Mouse (Mus musculus): ENCODE data around the gene Enc1. TPM values are rescaled to one million over a fixed set of nuclear protein-coding genes. Genes with fewer than 3 reads are reported as not detected.

Gene Enc1
- polyA plus RNA-seq, 1 experiment from 2014 or later: 3.5 TPM

- H3K4me3 ChIP-seq (ENCODE audit: low read depth, low read length): peak within 1 kb of the TSS; percentile 65
- peak; percentile 61 for TF ChIP-seq CTCF (IDR thresholded peaks at IDR 0.05; ENCODE audit: low read depth)
- TF ChIP-seq EP300 (optimal IDR thresholded peaks at IDR 0.05): no peak
- no peaks in the 10 kb centered on the region for H3K27me3 ChIP-seq (ENCODE audit: control insufficient read depth, insufficient read depth, low read length)
- H3K36me3 ChIP-seq (ENCODE audit: control insufficient read depth, insufficient read depth, low read length): no peaks in the 10 kb centered on the region
- ATAC-seq (ENCODE audit: low FRiP score, low TSS enrichment): peak; percentile 92
- H3K4me1 ChIP-seq (replicated peaks; ENCODE audit: control insufficient read depth, insufficient read depth): no peaks in the 10 kb centered on the region
- peak; percentile 84 for DNase-seq (ENCODE audit: low spot score)
- no peaks in the 10 kb centered on the region for H3K9me3 ChIP-seq (ENCODE audit: control insufficient read depth, low read length)
- H3K27ac ChIP-seq (replicated peaks): peak within 1 kb of the TSS; percentile 71
- H3K9ac ChIP-seq (ENCODE audit: low read length): peak within 1 kb of the TSS; percentile 63
- peak within 1 kb of the TSS; percentile 88 for H3K4me2 ChIP-seq (replicated peaks; ENCODE audit: low read depth)
- under 1% methylated on average over 40 of the region's 45 CpGs for WGBS
These were observed 42.9 kb upstream of the Enc1 start, which contains the start of gene Hexb for GRCm38 (mm10) chr13:97197932-97198562. Hexb (minus strand) TSS chr13:97198357.

- no peaks in the 10 kb centered on the region for H3K9me3 ChIP-seq (ENCODE audit: control insufficient read depth, low read length)
- WGBS: 76% methylated on average over 2 of the region's 2 CpGs
These were observed 41.8 kb upstream of the Enc1 start for GRCm38 (mm10) chr13:97199123-97199522.

GRCm38 (mm10) chr13:97201076-97201475 is 39.8 kb upstream of the Enc1 start:
- H3K36me3 ChIP-seq (ENCODE audit: control insufficient read depth, insufficient read depth, low read length): no peaks in the 10 kb centered on the region
- H3K4me3 ChIP-seq (ENCODE audit: low read depth, low read length): no peak overlapping the region
- H3K4me2 ChIP-seq (replicated peaks; ENCODE audit: low read depth): no peak overlapping the region
- H3K9me3 ChIP-seq (ENCODE audit: control insufficient read depth, low read length): no peaks in the 10 kb centered on the region
- DNase-seq (ENCODE audit: low spot score) (no peak), ATAC-seq (ENCODE audit: low FRiP score, low TSS enrichment) (no peak)
- TF ChIP-seq EP300 (optimal IDR thresholded peaks at IDR 0.05) (no peak), CTCF (IDR thresholded peaks at IDR 0.05; ENCODE audit: low read depth) (no peak)
- 33% methylated on average over 7 of the region's 7 CpGs for WGBS
- H3K4me1 ChIP-seq (replicated peaks; ENCODE audit: control insufficient read depth, insufficient read depth): no peaks in the 10 kb centered on the region
- no peak overlapping the region for H3K27ac ChIP-seq (replicated peaks)
- no peak overlapping the region for H3K9ac ChIP-seq (ENCODE audit: low read length)
- H3K27me3 ChIP-seq (ENCODE audit: control insufficient read depth, insufficient read depth, low read length): no peaks in the 10 kb centered on the region

More at GRCm38 (mm10) chr13:97199123-97199522, 41.8 kb upstream of the Enc1 start:
- no peak overlapping the region for H3K4me3 ChIP-seq (ENCODE audit: low read depth, low read length)
- no peak overlapping the region for H3K9ac ChIP-seq (ENCODE audit: low read length)
- H3K4me2 ChIP-seq (replicated peaks; ENCODE audit: low read depth): no peak overlapping the region
- TF ChIP-seq CTCF (IDR thresholded peaks at IDR 0.05; ENCODE audit: low read depth) (no peak), EP300 (optimal IDR thresholded peaks at IDR 0.05) (no peak)
- H3K4me1 ChIP-seq (replicated peaks; ENCODE audit: control insufficient read depth, insufficient read depth): no peaks in the 10 kb centered on the region
- H3K27me3 ChIP-seq (ENCODE audit: control insufficient read depth, insufficient read depth, low read length): no peaks in the 10 kb centered on the region
- DNase-seq (ENCODE audit: low spot score) (no peak), ATAC-seq (ENCODE audit: low FRiP score, low TSS enrichment) (no peak)
- no peaks in the 10 kb centered on the region for H3K36me3 ChIP-seq (ENCODE audit: control insufficient read depth, insufficient read depth, low read length)
- H3K27ac ChIP-seq (replicated peaks): no peak overlapping the region

- no peaks in the 10 kb centered on the region for H3K27me3 ChIP-seq (ENCODE audit: control insufficient read depth, insufficient read depth, low read length)
- DNase-seq (ENCODE audit: low spot score) (no peak), ATAC-seq (ENCODE audit: low FRiP score, low TSS enrichment) (no peak)
- H3K9me3 ChIP-seq (ENCODE audit: control insufficient read depth, low read length): no peaks in the 10 kb centered on the region
- no peak overlapping the region for H3K9ac ChIP-seq (ENCODE audit: low read length)
- no peak overlapping the region for H3K27ac ChIP-seq (replicated peaks)
- TF ChIP-seq EP300 (optimal IDR thresholded peaks at IDR 0.05): no peak
- no peak for TF ChIP-seq CTCF (IDR thresholded peaks at IDR 0.05; ENCODE audit: low read depth)
- no peaks in the 10 kb centered on the region for H3K36me3 ChIP-seq (ENCODE audit: control insufficient read depth, insufficient read depth, low read length)
- no peak overlapping the region for H3K4me3 ChIP-seq (ENCODE audit: low read depth, low read length)
- WGBS: 62% methylated on average over 4 of the region's 4 CpGs
- no peaks in the 10 kb centered on the region for H3K4me1 ChIP-seq (replicated peaks; ENCODE audit: control insufficient read depth, insufficient read depth)
- no peak overlapping the region for H3K4me2 ChIP-seq (replicated peaks; ENCODE audit: low read depth)
These were observed 39.0 kb upstream of the Enc1 start for GRCm38 (mm10) chr13:97201896-97202295.

- TF ChIP-seq EP300 (optimal IDR thresholded peaks at IDR 0.05): no peak
- peak; percentile 82 for TF ChIP-seq CTCF (IDR thresholded peaks at IDR 0.05; ENCODE audit: low read depth)
- H3K27me3 ChIP-seq (ENCODE audit: control insufficient read depth, insufficient read depth, low read length): no peaks in the 10 kb centered on the region
- no peaks in the 10 kb centered on the region for H3K4me1 ChIP-seq (replicated peaks; ENCODE audit: control insufficient read depth, insufficient read depth)
- H3K4me3 ChIP-seq (ENCODE audit: low read depth, low read length): peak overlapping the region; percentile 38
- H3K9me3 ChIP-seq (ENCODE audit: control insufficient read depth, low read length): no peaks in the 10 kb centered on the region
- H3K4me2 ChIP-seq (replicated peaks; ENCODE audit: low read depth): peak overlapping the region; percentile 57
- 0 out of 2 replicates have a peak overlapping the region, but pooled peaks have one; percentile 18 for H3K9ac ChIP-seq (ENCODE audit: low read length)
- 5% methylated on average over 18 of the region's 18 CpGs for WGBS
- peak; percentile 81 for ATAC-seq (ENCODE audit: low FRiP score, low TSS enrichment)
- peak; percentile 85 for DNase-seq (ENCODE audit: low spot score)
- H3K27ac ChIP-seq (replicated peaks): peak overlapping the region; percentile 61
- no peaks in the 10 kb centered on the region for H3K36me3 ChIP-seq (ENCODE audit: control insufficient read depth, insufficient read depth, low read length)
These were observed 35.7 kb upstream of the Enc1 start for GRCm38 (mm10) chr13:97205052-97205701.

GRCm38 (mm10) chr13:97206046-97206445 is 34.9 kb upstream of the Enc1 start:
- H3K27me3 ChIP-seq (ENCODE audit: control insufficient read depth, insufficient read depth, low read length): no peaks in the 10 kb centered on the region
- H3K4me3 ChIP-seq (ENCODE audit: low read depth, low read length): no peak overlapping the region
- no peak overlapping the region for H3K4me2 ChIP-seq (replicated peaks; ENCODE audit: low read depth)
- H3K27ac ChIP-seq (replicated peaks): no peak overlapping the region
- WGBS: 85% methylated on average over 2 of the region's 2 CpGs
- no peak for ATAC-seq (ENCODE audit: low FRiP score, low TSS enrichment)
- H3K4me1 ChIP-seq (replicated peaks; ENCODE audit: control insufficient read depth, insufficient read depth): no peaks in the 10 kb centered on the region
- H3K36me3 ChIP-seq (ENCODE audit: control insufficient read depth, insufficient read depth, low read length): no peaks in the 10 kb centered on the region
- TF ChIP-seq EP300 (optimal IDR thresholded peaks at IDR 0.05): no peak
- H3K9me3 ChIP-seq (ENCODE audit: control insufficient read depth, low read length): no peaks in the 10 kb centered on the region
- H3K9ac ChIP-seq (ENCODE audit: low read length): no peak overlapping the region
- DNase-seq (ENCODE audit: low spot score): no peak

All from stomach, postnatal 0 days (tissue).